Mouse (Mus musculus): ENCODE results near the gene Vmn2r22.
"Not testable (repeated sequence)": the region's sequence is repeated elsewhere in the genome, so short reads cannot be mapped to it uniquely, and the experiment has no call there.

Vmn2r22 gene

DNA sequence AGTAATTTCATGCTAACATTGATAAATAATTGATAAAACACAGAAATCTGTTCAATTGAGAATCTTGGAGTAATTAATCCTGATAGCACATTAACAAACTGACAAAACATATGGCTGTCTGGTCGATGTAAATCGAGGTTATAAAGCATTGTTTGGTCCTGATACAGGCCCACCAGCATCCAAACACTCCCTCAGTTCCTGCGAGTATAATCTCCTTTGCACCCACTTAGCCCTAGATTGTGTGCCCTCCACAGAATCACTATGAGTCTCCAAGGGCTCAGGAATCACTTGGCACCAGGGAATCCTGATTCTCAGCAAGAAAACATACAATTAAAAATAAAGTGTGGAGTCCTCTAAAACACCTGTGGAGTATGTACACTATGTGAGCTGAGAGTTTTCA is at the start of gene Vmn2r22:
Gene Vmn2r22, minus strand, starts transcription at position 101 of the 400 bp plus-strand sequence.
- not testable (repeated sequence) for DNase-seq (ENCODE audit: low read depth, low spot score)

DNA sequence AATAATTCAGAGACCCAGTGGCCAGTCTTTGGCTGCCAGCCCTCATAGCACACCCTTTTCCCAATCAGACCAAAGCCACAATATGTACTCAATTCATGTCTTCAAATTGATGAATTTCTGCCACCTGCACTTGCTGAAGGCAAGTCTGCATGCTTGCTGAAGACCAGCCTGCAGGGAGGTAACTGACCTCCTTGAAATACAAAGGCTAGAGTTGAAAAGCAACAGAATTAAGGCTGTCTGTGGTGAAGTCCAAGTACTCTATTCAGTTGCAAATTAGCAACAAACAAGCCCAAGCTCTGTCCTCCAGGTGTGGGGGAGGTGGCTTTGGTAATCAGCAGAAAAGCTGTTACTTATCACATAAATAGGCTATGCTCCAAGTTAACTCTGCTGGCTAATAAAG is 46.7 kb upstream of the Vmn2r22 start:
- no peak for DNase-seq (ENCODE audit: low read depth, low spot score)

DNA sequence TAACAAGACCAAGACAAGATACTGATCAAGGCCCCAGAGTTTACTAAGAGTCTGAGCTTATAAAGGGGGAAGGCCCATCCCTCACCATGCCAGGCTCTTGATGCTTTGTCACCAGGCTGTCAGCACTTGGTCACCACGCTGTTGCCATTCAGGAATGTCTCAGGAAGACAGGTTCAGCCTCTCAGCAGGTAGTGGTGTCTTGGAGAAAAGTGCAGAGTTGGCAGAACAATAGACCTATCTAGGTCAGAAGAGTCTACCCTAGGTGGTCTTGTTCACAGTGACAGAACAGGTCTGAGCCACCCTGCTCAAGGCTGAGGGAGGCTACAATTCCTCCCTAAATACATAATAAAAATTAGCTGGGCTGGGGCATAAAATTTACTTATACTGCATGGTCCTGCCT is 46.1 kb upstream of the Vmn2r22 start:
- not testable (repeated sequence) for DNase-seq (ENCODE audit: low read depth, low spot score)

DNA sequence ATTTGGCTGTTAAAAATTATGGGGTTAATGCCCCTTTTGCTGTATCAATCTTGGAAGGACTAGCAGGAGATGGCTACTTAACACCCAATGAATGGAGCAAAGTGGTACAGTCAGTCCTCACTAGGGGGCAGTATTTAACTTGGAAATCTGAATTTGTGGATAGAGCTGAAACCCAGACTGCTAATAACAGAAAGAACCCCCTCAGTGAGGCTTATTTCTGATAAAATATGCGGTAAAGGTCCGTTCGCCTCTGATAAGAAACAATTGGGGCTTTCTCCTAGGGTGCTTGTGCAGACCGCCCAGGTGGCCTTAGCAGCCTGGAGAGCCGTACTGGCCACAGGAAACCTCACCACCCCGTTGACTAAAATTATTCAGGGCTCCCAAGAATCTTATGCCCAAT is 6.5 kb upstream of the Vmn2r22 start:
- no peak for DNase-seq (ENCODE audit: low read depth, low spot score)

DNA sequence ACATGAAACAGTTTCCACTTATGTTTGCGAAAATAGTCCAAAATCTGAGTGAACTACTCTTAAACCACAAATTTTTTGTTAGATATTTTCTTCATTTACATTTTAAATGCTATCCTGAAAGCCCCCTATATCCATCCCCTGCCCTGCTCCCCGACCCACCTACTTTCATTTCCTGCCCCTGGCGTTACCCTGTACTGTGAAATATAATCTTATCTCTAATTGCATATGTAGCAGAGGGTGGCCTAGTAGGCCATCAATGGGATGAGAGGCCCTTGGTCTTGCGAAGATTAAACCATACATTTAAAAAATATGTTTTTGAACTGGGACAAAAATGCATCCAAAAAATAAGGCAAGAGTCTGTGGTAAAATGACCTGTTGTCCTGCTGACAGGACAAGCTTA is 11.1 kb downstream of the Vmn2r22 start:
- DNase-seq (ENCODE audit: low read depth, low spot score) = not testable (repeated sequence)

DNA sequence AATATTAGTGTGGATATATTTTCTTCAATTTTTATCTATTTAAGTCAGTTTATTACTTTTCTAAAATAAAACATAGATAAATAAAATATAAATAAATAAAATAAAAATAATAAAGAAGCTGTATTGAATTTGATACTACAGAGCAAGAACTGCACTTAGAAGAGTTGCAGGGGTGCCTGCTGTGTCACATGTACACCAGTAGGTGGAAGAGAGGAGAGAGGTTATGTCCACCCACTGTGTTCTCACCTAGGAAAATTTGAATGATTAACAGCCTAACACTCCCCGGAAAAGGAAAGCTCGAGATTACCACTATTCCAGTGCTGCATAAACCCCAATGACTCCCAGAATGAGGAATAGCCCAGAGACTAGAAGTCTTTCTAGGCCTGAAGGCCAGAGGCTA is 26.7 kb downstream of the Vmn2r22 start:
- not testable (repeated sequence) for DNase-seq (ENCODE audit: low read depth, low spot score)

DNA sequence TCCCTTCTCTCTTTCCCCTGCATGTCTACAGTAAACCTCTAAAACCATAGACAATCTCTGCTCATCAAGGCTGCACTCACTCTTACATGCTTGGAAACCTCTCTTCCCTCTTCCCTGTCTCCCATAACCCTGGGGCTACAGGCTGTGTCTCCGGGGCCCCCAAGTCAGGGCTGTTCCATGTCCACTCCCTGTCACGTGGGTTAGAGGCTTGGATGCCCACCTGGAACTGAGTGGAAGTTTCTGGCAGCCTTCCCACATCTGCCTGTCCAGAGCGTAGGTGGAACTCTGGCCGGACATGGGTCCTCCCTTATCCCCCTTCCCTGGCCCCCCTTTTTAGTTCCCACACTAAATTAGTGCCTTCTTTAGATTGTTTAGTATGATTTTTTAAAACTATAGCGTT is 62.2 kb downstream of the Vmn2r22 start:
- not testable (repeated sequence) for DNase-seq (ENCODE audit: low read depth, low spot score)

DNA sequence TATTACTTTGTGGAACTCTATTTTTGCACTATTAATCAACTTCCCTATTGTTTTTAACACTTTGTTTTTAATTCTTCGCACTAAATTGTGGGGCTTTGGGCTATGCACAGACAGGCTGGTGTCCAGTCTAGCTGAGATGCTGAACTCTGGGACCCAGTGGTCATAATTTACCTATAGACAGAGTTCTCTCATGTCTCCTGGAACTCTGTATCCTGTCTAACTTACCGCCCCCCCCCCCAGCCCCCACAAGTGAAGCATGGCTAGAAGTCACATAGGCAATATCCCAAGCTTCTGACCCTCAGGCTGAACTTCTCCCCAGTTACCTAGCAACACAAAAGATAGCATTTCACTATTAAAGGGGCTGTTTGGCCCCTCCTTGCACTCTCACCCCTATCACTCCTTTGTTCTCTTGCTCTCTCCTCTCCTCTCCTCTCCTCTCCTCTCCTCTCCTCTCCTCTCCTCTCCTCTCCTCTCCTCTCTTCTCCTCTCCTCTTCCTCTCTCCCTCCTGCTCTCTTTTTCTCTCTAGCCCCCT is 62.7 kb downstream of the Vmn2r22 start:
- DNase-seq (ENCODE audit: low read depth, low spot score) = not testable (repeated sequence)

DNA sequence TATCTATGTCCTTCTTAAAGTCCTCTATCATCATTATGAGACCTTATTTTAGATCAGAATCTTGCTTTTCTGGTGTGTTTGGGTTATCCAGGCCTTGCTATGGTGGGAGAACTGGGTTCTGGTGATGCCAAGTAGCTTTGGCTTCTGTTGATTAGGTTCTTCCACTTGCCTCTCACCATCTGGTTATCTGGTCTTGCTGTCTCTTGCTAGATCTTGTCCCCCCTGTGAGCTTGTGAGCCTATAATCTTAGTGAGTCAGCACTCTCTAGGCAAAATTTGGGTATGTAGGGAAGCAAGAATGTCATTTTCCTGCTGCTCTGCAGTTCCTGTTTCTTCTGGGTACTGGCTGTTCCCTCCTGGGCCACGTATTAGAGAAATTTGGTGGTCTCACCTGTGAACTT is 66.5 kb downstream of the Vmn2r22 start:
- DNase-seq (ENCODE audit: low read depth, low spot score) = not testable (repeated sequence)

DNA sequence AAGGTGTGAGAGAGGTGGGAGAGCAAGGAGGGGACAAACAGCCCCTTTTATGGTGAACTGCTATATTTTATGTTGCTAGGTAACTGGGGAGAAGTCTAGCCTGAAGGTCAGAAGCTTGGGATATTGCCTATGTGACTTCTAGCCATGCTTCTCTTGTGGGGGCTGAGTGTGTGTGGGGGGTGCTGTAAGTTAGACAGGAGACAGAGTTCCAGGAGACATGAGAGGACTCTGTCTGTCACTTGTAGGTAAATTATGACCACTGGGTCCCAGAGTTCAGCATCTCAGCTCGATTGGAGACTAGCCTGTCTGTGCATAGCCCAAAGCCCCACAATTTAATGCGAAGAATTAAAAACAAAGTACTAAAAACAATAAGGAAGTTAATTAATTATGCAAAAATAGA is 75.8 kb downstream of the Vmn2r22 start:
- DNase-seq (ENCODE audit: low read depth, low spot score) = not testable (repeated sequence)
